Mouse (Mus musculus) limb, embryonic 12.5 days (tissue): ENCODE results near the gene Zmym4. TPM values are rescaled to one million over a fixed set of nuclear protein-coding genes. Genes with fewer than 3 reads are reported as not detected.

ENCODE experiments used
- ATAC-seq: fragments of 200-750 bp; cut with Nextera tagmentation; 2 replicates; pipeline ENCODE4 v1.8.0; 2017; ENCODE audit warnings: low read depth, moderate TSS enrichment; ENCODE audit not compliant: insufficient number of reproducible peaks, insufficient read depth, low FRiP score, low TSS enrichment
- H3K27ac ChIP-seq: fragments of 300-500 bp; sonication (generic); 2 replicates; pipeline ENCODE4 v1.5.1; 2016; ENCODE audit warnings: mild to moderate bottlenecking, moderate library complexity
- H3K27me3 ChIP-seq: fragments of 300-500 bp; sonication (generic); 2 replicates; pipeline ENCODE4 v1.6.1; 2016; ENCODE audit warnings: mild to moderate bottlenecking, moderate library complexity
- H3K36me3 ChIP-seq: fragments of 300-500 bp; sonication (generic); 2 replicates; pipeline ENCODE4 v1.6.1; 2016; ENCODE audit warnings: mild to moderate bottlenecking, moderate library complexity
- H3K4me1 ChIP-seq: fragments of 300-500 bp; sonication (generic); replicated peaks from 2 replicates; pipeline ENCODE4 v1.6.1; 2016
- H3K4me2 ChIP-seq: fragments of 300-500 bp; sonication (generic); 2 replicates; pipeline ENCODE4 v1.6.1; 2016; ENCODE audit warnings: mild to moderate bottlenecking, moderate library complexity
- H3K4me3 ChIP-seq: fragments of 300-500 bp; sonication (generic); replicated peaks from 2 replicates; pipeline ENCODE4 v1.5.1; 2016; ENCODE audit warnings: mild to moderate bottlenecking
- H3K9ac ChIP-seq: fragments of 300-500 bp; sonication (generic); replicated peaks from 2 replicates; pipeline ENCODE4 v1.6.1; 2016; ENCODE audit warnings: mild to moderate bottlenecking, moderate library complexity
- H3K9me3 ChIP-seq: fragments of 300-500 bp; sonication (generic); 2 replicates; pipeline ENCODE4 v1.6.1; 2016; ENCODE audit warnings: mild to moderate bottlenecking, moderate library complexity
- WGBS: fragments of 180-500 bp; shearing (Covaris S2); methylation state at CpG from one replicate; pipeline ENCODE4 v1.1.7; 2016; 5-methylcytosine and 5-hydroxymethylcytosine counted together
- polyA plus RNA-seq: library from polyadenylated mRNA; unstranded; fragments of >200 nt; fragmentation: Nextera tagmentation; extraction: Ambion mirVana; gene quantifications from 2 replicates; pipeline ENCODE4 v1.2.1, GENCODE M21; 2016

The Zmym4 gene
- polyA plus RNA-seq, 1 experiment from 2014 or later, result 39.3 TPM

GRCm38 (mm10) chr4:126814854-126815253 is 153.1 kb downstream of the Zmym4 start:
- no peak overlapping the region for H3K4me3 ChIP-seq
- WGBS, result 83% methylated on average over 5 of the region's 5 CpGs
- no peaks in the 10 kb centered on the region for H3K9me3 ChIP-seq
- H3K9ac ChIP-seq, result no peak overlapping the region
- H3K36me3 ChIP-seq, result peaks cover 39% of the 10 kb centered on the region
- H3K27me3 ChIP-seq, result no peaks in the 10 kb centered on the region
- no peaks in the 10 kb centered on the region for H3K4me1 ChIP-seq
- ATAC-seq, result no peak
- H3K4me2 ChIP-seq, result no peak overlapping the region
- H3K27ac ChIP-seq, result no peak overlapping the region

DNA sequence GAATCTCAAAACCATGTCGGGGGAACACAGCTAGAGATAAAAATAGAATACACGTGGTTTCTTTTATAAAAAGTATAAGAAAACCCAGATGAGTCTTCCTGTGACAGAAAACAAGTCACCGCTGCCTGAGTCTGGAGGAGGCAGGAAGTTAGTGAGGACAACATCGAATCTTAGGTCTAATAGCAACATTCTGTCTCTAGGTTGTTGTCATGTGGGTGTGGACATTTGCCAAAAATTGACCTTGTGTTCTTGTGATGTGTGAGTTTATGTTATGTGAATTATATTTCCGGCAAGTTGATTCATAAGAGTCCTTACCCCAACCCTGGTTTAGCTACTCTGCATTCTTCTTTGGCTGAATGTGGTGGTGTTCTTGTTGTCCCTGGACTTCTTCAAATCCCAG is 154.7 kb downstream of the Zmym4 start:
- WGBS, result 85% methylated on average over 5 of the region's 5 CpGs
- H3K9ac ChIP-seq, result no peak overlapping the region
- H3K4me2 ChIP-seq, result no peak overlapping the region
- no peaks in the 10 kb centered on the region for H3K9me3 ChIP-seq
- H3K4me3 ChIP-seq, result no peak overlapping the region
- no peaks in the 10 kb centered on the region for H3K4me1 ChIP-seq
- ATAC-seq, result no peak
- H3K36me3 ChIP-seq, result peaks cover 38% of the 10 kb centered on the region
- H3K27ac ChIP-seq, result no peak overlapping the region
- H3K27me3 ChIP-seq, result no peaks in the 10 kb centered on the region

Other genes with a start within 250 kb of the Zmym4 start
- gene Tfap2e, start 231.9 kb downstream of the Zmym4 start, polyA plus RNA-seq, result not detected in 2 replicates
- 33.5 and 35.8 TPM in 2 replicates for gene Ncdn, start 214.7 kb downstream of the Zmym4 start, polyA plus RNA-seq
- gene AU040320, start 214.6 kb downstream of the Zmym4 start, polyA plus RNA-seq, result 15.7 and 17.4 TPM in 2 replicates
- 179 and 183 TPM in 2 replicates for gene Sfpq, start 53.2 kb upstream of the Zmym4 start, polyA plus RNA-seq
- gene Zmym1, start 93.0 kb upstream of the Zmym4 start, polyA plus RNA-seq, result 26.2 and 30.2 TPM in 2 replicates
- 28.7 and 31.0 TPM in 2 replicates for gene Zmym6, start 109.2 kb upstream of the Zmym4 start, polyA plus RNA-seq
- 13.6 and 15.2 TPM in 2 replicates for gene Tmem35b, start 155.6 kb upstream of the Zmym4 start, polyA plus RNA-seq
- gene Dlgap3, start 201.1 kb upstream of the Zmym4 start, polyA plus RNA-seq, result 0.31 and 0.42 TPM in 2 replicates